Mouse (Mus musculus): ENCODE data around the gene Rrnad1. TPM values are rescaled to one million over a fixed set of nuclear protein-coding genes. Genes with fewer than 3 reads are reported as not detected.
"Not testable (repeated sequence)": the region's sequence is repeated elsewhere in the genome, so short reads cannot be mapped to it uniquely, and the experiment has no call there.

The Rrnad1 gene
- polyA plus RNA-seq, 1 experiment from 2014 or later: 14.4 TPM

GRCm38 (mm10) chr3:87903821-87904220 is 26.7 kb downstream of the Rrnad1 start:
- H3K9me3 ChIP-seq (ENCODE audit: control insufficient read depth, low read length): no peaks in the 10 kb centered on the region
- WGBS: 64% methylated on average over 5 of the region's 5 CpGs
- no peak overlapping the region for H3K27ac ChIP-seq (replicated peaks in 1 of 2; ENCODE audit: control insufficient read depth in 1 of 2, insufficient read depth in 1 of 2, low read depth in 2 of 2, low read length in 2 of 2)
- no peak overlapping the region for H3K4me3 ChIP-seq (ENCODE audit: control insufficient read depth in 1 of 2, insufficient read depth in 1 of 2, low read depth in 1 of 2, low read length in 2 of 2)
- H3K27me3 ChIP-seq (ENCODE audit: control insufficient read depth, insufficient read depth, low read length): no peaks in the 10 kb centered on the region
- no peak for ATAC-seq (ENCODE audit: insufficient number of reproducible peaks, insufficient read depth, low FRiP score, low read depth)
- H3K9ac ChIP-seq (ENCODE audit: low read length): no peak overlapping the region
- H3K4me2 ChIP-seq (ENCODE audit: low read length): no peak overlapping the region
- no peaks in the 10 kb centered on the region for H3K36me3 ChIP-seq (ENCODE audit: control insufficient read depth, insufficient read depth, low read length)
- H3K4me1 ChIP-seq (ENCODE audit: control insufficient read depth in 2 of 2, insufficient read depth in 2 of 2, low read length in 2 of 2): peaks cover 11 to 14% of the 10 kb centered on the region in 2 experiments

- ATAC-seq (ENCODE audit: insufficient number of reproducible peaks, insufficient read depth, low FRiP score, low read depth); H3K27me3 ChIP-seq (ENCODE audit: control insufficient read depth, insufficient read depth, low read length); H3K36me3 ChIP-seq (ENCODE audit: control insufficient read depth, insufficient read depth, low read length); H3K4me2 ChIP-seq (ENCODE audit: low read length); H3K9ac ChIP-seq (ENCODE audit: low read length); H3K4me3 ChIP-seq (ENCODE audit: control insufficient read depth in 1 of 2, insufficient read depth in 1 of 2, low read depth in 1 of 2, low read length in 2 of 2); H3K27ac ChIP-seq (replicated peaks in 1 of 2; ENCODE audit: control insufficient read depth in 1 of 2, insufficient read depth in 1 of 2, low read depth in 2 of 2, low read length in 2 of 2); H3K9me3 ChIP-seq (ENCODE audit: control insufficient read depth, low read length); H3K4me1 ChIP-seq (ENCODE audit: control insufficient read depth in 2 of 2, insufficient read depth in 2 of 2, low read length in 2 of 2): not testable (repeated sequence)
- WGBS: 80% methylated on average over 6 of the region's 6 CpGs
Observed at GRCm38 (mm10) chr3:87901959-87902358, 28.6 kb downstream of the Rrnad1 start.

- no peaks in the 10 kb centered on the region for H3K4me1 ChIP-seq (ENCODE audit: control insufficient read depth in 2 of 2, insufficient read depth in 2 of 2, low read length in 2 of 2)
- H3K27me3 ChIP-seq (ENCODE audit: control insufficient read depth, insufficient read depth, low read length): no peaks in the 10 kb centered on the region
- no peak overlapping the region for H3K4me3 ChIP-seq (ENCODE audit: control insufficient read depth in 1 of 2, insufficient read depth in 1 of 2, low read depth in 1 of 2, low read length in 2 of 2)
- H3K27ac ChIP-seq (replicated peaks in 1 of 2; ENCODE audit: control insufficient read depth in 1 of 2, insufficient read depth in 1 of 2, low read depth in 2 of 2, low read length in 2 of 2): no peak overlapping the region
- H3K9me3 ChIP-seq (ENCODE audit: control insufficient read depth, low read length): no peaks in the 10 kb centered on the region
- no peak overlapping the region for H3K4me2 ChIP-seq (ENCODE audit: low read length)
- WGBS: 3% methylated on average over 1 of the region's 1 CpGs
- no peaks in the 10 kb centered on the region for H3K36me3 ChIP-seq (ENCODE audit: control insufficient read depth, insufficient read depth, low read length)
- no peak for ATAC-seq (ENCODE audit: insufficient number of reproducible peaks, insufficient read depth, low FRiP score, low read depth)
- no peak overlapping the region for H3K9ac ChIP-seq (ENCODE audit: low read length)
Observed at GRCm38 (mm10) chr3:87901036-87901624, 29.4 kb downstream of the Rrnad1 start.

GRCm38 (mm10) chr3:87899776-87900175 is 30.7 kb downstream of the Rrnad1 start:
- WGBS: 65% methylated on average over 3 of the region's 3 CpGs
- ATAC-seq (ENCODE audit: insufficient number of reproducible peaks, insufficient read depth, low FRiP score, low read depth): no peak
- no peak overlapping the region for H3K27ac ChIP-seq (replicated peaks in 1 of 2; ENCODE audit: control insufficient read depth in 1 of 2, insufficient read depth in 1 of 2, low read depth in 2 of 2, low read length in 2 of 2)
- H3K27me3 ChIP-seq (ENCODE audit: control insufficient read depth, insufficient read depth, low read length): no peaks in the 10 kb centered on the region
- no peak overlapping the region for H3K9ac ChIP-seq (ENCODE audit: low read length)
- no peak overlapping the region for H3K4me2 ChIP-seq (ENCODE audit: low read length)
- H3K4me3 ChIP-seq (ENCODE audit: control insufficient read depth in 1 of 2, insufficient read depth in 1 of 2, low read depth in 1 of 2, low read length in 2 of 2): no peak overlapping the region
- no peaks in the 10 kb centered on the region for H3K36me3 ChIP-seq (ENCODE audit: control insufficient read depth, insufficient read depth, low read length)
- H3K4me1 ChIP-seq (ENCODE audit: control insufficient read depth in 2 of 2, insufficient read depth in 2 of 2, low read length in 2 of 2): no peaks in the 10 kb centered on the region
- H3K9me3 ChIP-seq (ENCODE audit: control insufficient read depth, low read length): no peaks in the 10 kb centered on the region

GRCm38 (mm10) chr3:87899266-87899665 is 31.3 kb downstream of the Rrnad1 start:
- Histone ChIP-seq H3K9me3 (ENCODE audit: control insufficient read depth, low read length) (no peaks in the 10 kb centered on the region), H3K4me3 (ENCODE audit: control insufficient read depth in 1 of 2, insufficient read depth in 1 of 2, low read depth in 1 of 2, low read length in 2 of 2) (no peak overlapping the region), H3K4me2 (ENCODE audit: low read length) (no peak overlapping the region), H3K27me3 (ENCODE audit: control insufficient read depth, insufficient read depth, low read length) (no peaks in the 10 kb centered on the region), H3K4me1 (ENCODE audit: control insufficient read depth in 2 of 2, insufficient read depth in 2 of 2, low read length in 2 of 2) (no peaks in the 10 kb centered on the region), H3K27ac (replicated peaks in 1 of 2; ENCODE audit: control insufficient read depth in 1 of 2, insufficient read depth in 1 of 2, low read depth in 2 of 2, low read length in 2 of 2) (no peak overlapping the region), H3K36me3 (ENCODE audit: control insufficient read depth, insufficient read depth, low read length) (no peaks in the 10 kb centered on the region), H3K9ac (ENCODE audit: low read length) (no peak overlapping the region)
- ATAC-seq (ENCODE audit: insufficient number of reproducible peaks, insufficient read depth, low FRiP score, low read depth): no peak
- WGBS: 63% methylated on average over 3 of the region's 3 CpGs

GRCm38 (mm10) chr3:87893367-87893905 is 37.1 kb downstream of the Rrnad1 start:
- Histone ChIP-seq H3K4me2 (ENCODE audit: low read length) (no peak overlapping the region), H3K27ac (replicated peaks in 1 of 2; ENCODE audit: control insufficient read depth in 1 of 2, insufficient read depth in 1 of 2, low read depth in 2 of 2, low read length in 2 of 2) (no peak overlapping the region), H3K9me3 (ENCODE audit: control insufficient read depth, low read length) (peaks cover 7% of the 10 kb centered on the region; the same call in 1 of the 2 replicates), H3K4me3 (ENCODE audit: control insufficient read depth in 1 of 2, insufficient read depth in 1 of 2, low read depth in 1 of 2, low read length in 2 of 2) (no peak overlapping the region), H3K9ac (ENCODE audit: low read length) (no peak overlapping the region), H3K36me3 (ENCODE audit: control insufficient read depth, insufficient read depth, low read length) (no peaks in the 10 kb centered on the region), H3K4me1 (ENCODE audit: control insufficient read depth in 2 of 2, insufficient read depth in 2 of 2, low read length in 2 of 2) (no peaks in the 10 kb centered on the region), H3K27me3 (ENCODE audit: control insufficient read depth, insufficient read depth, low read length) (no peaks in the 10 kb centered on the region)
- WGBS: 72% methylated on average over 3 of the region's 3 CpGs
- no peak for ATAC-seq (ENCODE audit: insufficient number of reproducible peaks, insufficient read depth, low FRiP score, low read depth)

- 71% methylated on average over 3 of the region's 3 CpGs for WGBS
- Histone ChIP-seq H3K9me3 (ENCODE audit: control insufficient read depth, low read length) (peaks cover 8% of the 10 kb centered on the region; the same call in 1 of the 2 replicates), H3K4me2 (ENCODE audit: low read length) (no peak overlapping the region), H3K27ac (replicated peaks in 1 of 2; ENCODE audit: control insufficient read depth in 1 of 2, insufficient read depth in 1 of 2, low read depth in 2 of 2, low read length in 2 of 2) (no peak overlapping the region), H3K27me3 (ENCODE audit: control insufficient read depth, insufficient read depth, low read length) (no peaks in the 10 kb centered on the region), H3K4me1 (ENCODE audit: control insufficient read depth in 2 of 2, insufficient read depth in 2 of 2, low read length in 2 of 2) (no peaks in the 10 kb centered on the region), H3K9ac (ENCODE audit: low read length) (no peak overlapping the region), H3K4me3 (ENCODE audit: control insufficient read depth in 1 of 2, insufficient read depth in 1 of 2, low read depth in 1 of 2, low read length in 2 of 2) (no peak overlapping the region), H3K36me3 (ENCODE audit: control insufficient read depth, insufficient read depth, low read length) (no peaks in the 10 kb centered on the region)
- ATAC-seq (ENCODE audit: insufficient number of reproducible peaks, insufficient read depth, low FRiP score, low read depth): no peak
Observed at GRCm38 (mm10) chr3:87891481-87891880, 39.0 kb downstream of the Rrnad1 start.

GRCm38 (mm10) chr3:87887400-87887799 is 43.1 kb downstream of the Rrnad1 start:
- H3K27ac ChIP-seq (replicated peaks in 1 of 2; ENCODE audit: control insufficient read depth in 1 of 2, insufficient read depth in 1 of 2, low read depth in 2 of 2, low read length in 2 of 2); ATAC-seq (ENCODE audit: insufficient number of reproducible peaks, insufficient read depth, low FRiP score, low read depth); H3K4me3 ChIP-seq (ENCODE audit: control insufficient read depth in 1 of 2, insufficient read depth in 1 of 2, low read depth in 1 of 2, low read length in 2 of 2); H3K27me3 ChIP-seq (ENCODE audit: control insufficient read depth, insufficient read depth, low read length); H3K4me2 ChIP-seq (ENCODE audit: low read length); H3K9ac ChIP-seq (ENCODE audit: low read length); H3K36me3 ChIP-seq (ENCODE audit: control insufficient read depth, insufficient read depth, low read length); H3K9me3 ChIP-seq (ENCODE audit: control insufficient read depth, low read length): not testable (repeated sequence)
- WGBS: 82% methylated on average over 4 of the region's 4 CpGs
- peaks cover 2 to 12% of the 10 kb centered on the region in 2 experiments; a peak in 3 of 4 replicates for H3K4me1 ChIP-seq (ENCODE audit: control insufficient read depth in 2 of 2, insufficient read depth in 2 of 2, low read length in 2 of 2)
